In genomic region chr8:92996840-92997239, GRCm38 (mm10) we compare ENCODE assay signal across 9 mouse cellular contexts. TPM values are rescaled to one million over a fixed set of nuclear protein-coding genes. Genes with fewer than 3 reads are reported as not detected.
DNase-seq lines count a peak whose midpoint lies in the region; ATAC-seq and TF ChIP-seq lines count a peak whose summit lies in the region.
"Had no signal": no experiment of that assay in that cellular context is flagged by ENCODE, and none has a peak within 500 bp of the region (broad histone marks: within the 10 kb centered on the region; RNA-seq: fewer than 3 reads in every experiment).

No protein-coding gene starts in this region.

- H3K9ac ChIP-seq in forebrain, embryonic 14.5 days (ENCODE audit: low read length), result no peak overlapping the region
- H3K9ac ChIP-seq in forebrain, embryonic 15.5 days (replicated peaks), result no peak overlapping the region

- H3K4me2 ChIP-seq in forebrain, embryonic 14.5 days (ENCODE audit: low read length), result no peak overlapping the region
- H3K4me2 ChIP-seq in forebrain, embryonic 15.5 days (replicated peaks), result no peak overlapping the region

- intact Hi-C loops in left cerebral cortex, postnatal 10 days (cut with DNase I), result loop anchor here (5.0 to 10.0 kb wide), 2 partner anchors 112 to 635 kb away; no protein-coding TSS in a partner anchor

- no peaks in the 10 kb centered on the region for H3K9me3 ChIP-seq in forebrain, embryonic 14.5 days (replicated peaks; ENCODE audit: control insufficient read depth, low read length)
- H3K9me3 ChIP-seq in forebrain, embryonic 15.5 days, result no peaks in the 10 kb centered on the region

- DNase-seq in forebrain, embryonic 14.5 days (ENCODE audit: low spot score), result peak; percentile 39
- DNase-seq in spleen, adult 2 months (ENCODE audit: low read depth in 1 of 2, low spot score in 2 of 2), result no peak
- DNase-seq in spleen, postnatal 4 days (ENCODE audit: low spot score in 2 of 2), result no peak
- peak; percentile 38 to 54 for DNase-seq in frontal cortex, postnatal 25 days (ENCODE audit: low spot score in 2 of 2)
- DNase-seq in left cerebral cortex, postnatal 10 days (ENCODE audit: extremely low spot score in 1 of 2, low spot score in 2 of 2), result peak; percentile 28 to 51
- DNase-seq in retina, postnatal 1 day, result peak; percentile 53
- no peak for DNase-seq in thymus, adult 2 months

- H3K27ac ChIP-seq in forebrain, embryonic 14.5 days (ENCODE audit: low read depth, low read length), result no peak overlapping the region
- no peak overlapping the region for H3K27ac ChIP-seq in forebrain, embryonic 15.5 days (replicated peaks)
- H3K27ac ChIP-seq in spleen, adult 2 months (ENCODE audit: insufficient read depth, low read length), result no peak overlapping the region
- H3K27ac ChIP-seq in thymus, adult 2 months (ENCODE audit: control insufficient read depth, insufficient read depth, low read length), result no peak overlapping the region

- no peaks in the 10 kb centered on the region for H3K27me3 ChIP-seq in forebrain, embryonic 14.5 days (replicated peaks; ENCODE audit: control insufficient read depth, insufficient read depth, low read length)
- H3K27me3 ChIP-seq in forebrain, embryonic 15.5 days, result no peaks in the 10 kb centered on the region
- H3K27me3 ChIP-seq in spleen, adult 2 months (ENCODE audit: control insufficient read depth, insufficient read depth, low read length), result no peaks in the 10 kb centered on the region
- no peaks in the 10 kb centered on the region for H3K27me3 ChIP-seq in thymus, adult 2 months (ENCODE audit: control insufficient read depth, insufficient read depth, low read length)

- H3K4me3 ChIP-seq in forebrain, embryonic 14.5 days (ENCODE audit: low read depth, low read length), result no peak overlapping the region
- no peak overlapping the region for H3K4me3 ChIP-seq in forebrain, embryonic 15.5 days
- no peak overlapping the region for H3K4me3 ChIP-seq in spleen, adult 2 months (ENCODE audit: extremely low read depth, insufficient read depth, insufficient read length)
- no peak overlapping the region for H3K4me3 ChIP-seq in thymus, adult 2 months (ENCODE audit: control insufficient read depth, insufficient read depth, low read length)

- no peaks in the 10 kb centered on the region for H3K4me1 ChIP-seq in forebrain, embryonic 14.5 days (ENCODE audit: control insufficient read depth, insufficient read depth, low read length)
- no peaks in the 10 kb centered on the region for H3K4me1 ChIP-seq in forebrain, embryonic 15.5 days
- H3K4me1 ChIP-seq in spleen, adult 2 months (ENCODE audit: control insufficient read depth, insufficient read depth, insufficient read length), result no peaks in the 10 kb centered on the region
- H3K4me1 ChIP-seq in thymus, adult 2 months (replicated peaks; ENCODE audit: control insufficient read depth, insufficient read depth, low read length), result no peaks in the 10 kb centered on the region

- no peak for ATAC-seq in forebrain, embryonic 14.5 days
- no peak for ATAC-seq in forebrain, embryonic 15.5 days (replicated peaks)

- no peaks in the 10 kb centered on the region for H3K36me3 ChIP-seq in forebrain, embryonic 14.5 days (ENCODE audit: control insufficient read depth, insufficient read depth, low read length)
- no peaks in the 10 kb centered on the region for H3K36me3 ChIP-seq in forebrain, embryonic 15.5 days
- H3K36me3 ChIP-seq in spleen, adult 2 months (ENCODE audit: control insufficient read depth, insufficient read depth, low read length), result no peaks in the 10 kb centered on the region
- H3K36me3 ChIP-seq in thymus, adult 2 months (ENCODE audit: control insufficient read depth, insufficient read depth, low read length), result no peaks in the 10 kb centered on the region

- no peak for TF ChIP-seq POLR2A in spleen, adult 2 months (IDR thresholded peaks at IDR 0.05; ENCODE audit: low read depth, low read length)
- no peak for TF ChIP-seq POLR2A in thymus, adult 2 months (IDR thresholded peaks at IDR 0.05; ENCODE audit: control insufficient read depth, extremely low read depth, insufficient read depth, low read length, poor library complexity)

- WGBS in forebrain, embryonic 14.5 days, result 28% methylated on average over 5 of the region's 5 CpGs
- 34% methylated on average over 5 of the region's 5 CpGs for WGBS in forebrain, embryonic 15.5 days
- 21% methylated on average over 5 of the region's 5 CpGs for WGBS in spleen, adult 2 months
- WGBS in thymus, adult 2 months, result 17% methylated on average over 5 of the region's 5 CpGs

- peak; percentile 13; the same call in 1 of the 2 replicates for TF ChIP-seq CTCF in spleen, adult 2 months (IDR thresholded peaks at IDR 0.05; ENCODE audit: extremely low read depth, insufficient read depth, insufficient read length, insufficient replicate concordance)
- TF ChIP-seq CTCF in thymus, adult 2 months (IDR thresholded peaks at IDR 0.05; ENCODE audit: borderline replicate concordance, control insufficient read depth, extremely low read depth, insufficient read depth, low read length, poor library complexity), result no peak

RNA-seq across cellular contexts. Expression of gene Slc6a2, which starts 37.0 kb away (rescaled TPM):
- polyA plus RNA-seq in forebrain, embryonic 14.5 days (2014; fragmentation: Nextera tagmentation; extraction: Ambion mirVana), result not detected in 2 replicates
- polyA plus RNA-seq in forebrain, embryonic 15.5 days (2015; fragmentation: Nextera tagmentation; extraction: Ambion mirVana), result 0.03 TPM in 1 of 2 replicates, not detected in the other
- polyA plus RNA-seq in spleen, adult 2 months (2012; rRNA removed), result 0.01 TPM in 1 of 2 replicates, not detected in the other
- total RNA-seq in left cerebral cortex, postnatal 10 days (2021), result under 1 TPM; 0.26 to 0.28 TPM
- 0.18 and 0.34 TPM in 2 replicates for polyA plus RNA-seq in thymus, adult 2 months (2012; rRNA removed)

RNA-seq across cellular contexts. Expression of gene Ces1a, which starts 51.2 kb away (rescaled TPM):
- polyA plus RNA-seq in forebrain, embryonic 14.5 days (2014; fragmentation: Nextera tagmentation; extraction: Ambion mirVana), result not detected in 2 replicates
- not detected in 2 replicates for polyA plus RNA-seq in forebrain, embryonic 15.5 days (2015; fragmentation: Nextera tagmentation; extraction: Ambion mirVana)
- polyA plus RNA-seq in spleen, adult 2 months (2012; rRNA removed), result not detected in 2 replicates
- total RNA-seq in left cerebral cortex, postnatal 10 days (2021), result under 1 TPM; 0.21 to 0.28 TPM
- polyA plus RNA-seq in thymus, adult 2 months (2012; rRNA removed), result 0.15 and 0.39 TPM in 2 replicates
- total RNA-seq: gastrocnemius, postnatal 4 days had no signal

Comparison
In these comparisons a context has a peak if more than half of its experiments do, and no peak if none do; other contexts are left out.
1. DNase-seq: peak in forebrain, embryonic 14.5 days (single experiment), frontal cortex, postnatal 25 days (2 of 2), left cerebral cortex, postnatal 10 days (2 of 2) and retina, postnatal 1 day (single experiment); none in spleen, adult 2 months (0 of 2), spleen, postnatal 4 days (0 of 2) and thymus, adult 2 months (single experiment).